Mouse (Mus musculus): ENCODE measurements around the gene Gas2.

- no peak for TF ChIP-seq SRF (IDR thresholded peaks at IDR 0.05; ENCODE audit: control insufficient read depth, insufficient read length, low read depth)
- no peak for TF ChIP-seq POLR2A (IDR thresholded peaks at IDR 0.05; ENCODE audit: insufficient read length, low read depth)
Measured at GRCm38 (mm10) chr7:51865336-51865735, 3.5 kb downstream of the Gas2 start.
